Mouse (Mus musculus) testis, adult 2 months (tissue): ENCODE measurements around the gene Tcta. TPM values are rescaled to one million over a fixed set of nuclear protein-coding genes. Genes with fewer than 3 reads are reported as not detected.

ENCODE experiments used
- H3K27ac ChIP-seq: fragments of 200-500 bp; 2 replicates; pipeline ENCODE4 v1.5.1; 2012; ENCODE audit warnings: low read depth, low read length; ENCODE audit not compliant: control insufficient read depth, insufficient read depth
- H3K27me3 ChIP-seq: fragments of 200-500 bp; 2 replicates; pipeline ENCODE4 v1.6.1; 2012; ENCODE audit warnings: mild to moderate bottlenecking, low read length, moderate library complexity; ENCODE audit not compliant: control insufficient read depth, insufficient read depth
- H3K36me3 ChIP-seq: fragments of 200-500 bp; 2 replicates; pipeline ENCODE4 v1.6.1; 2012; ENCODE audit warnings: mild to moderate bottlenecking, low read length; ENCODE audit not compliant: control insufficient read depth, insufficient read depth
- H3K4me1 ChIP-seq: fragments of 200-500 bp; 2 replicates; pipeline ENCODE4 v1.6.1; 2012; ENCODE audit warnings: low read length; ENCODE audit not compliant: control insufficient read depth, insufficient read depth
- H3K4me3 ChIP-seq: fragments of 200-500 bp; 2 replicates; pipeline ENCODE4 v1.5.1; 2012; ENCODE audit warnings: low read depth, mild to moderate bottlenecking, low read length, moderate library complexity, mixed read lengths; ENCODE audit not compliant: control insufficient read depth
- CTCF ChIP-seq: fragments of 200-500 bp; IDR thresholded peaks from 2 replicates; pipeline ENCODE4 v1.5.1; 2012; ENCODE audit warnings: low read depth, mild to moderate bottlenecking, inconsistent platforms, low read length, moderate library complexity; ENCODE audit not compliant: control insufficient read depth, insufficient read depth, insufficient replicate concordance
- POLR2A ChIP-seq: fragments of 200-500 bp; IDR thresholded peaks from 2 replicates; pipeline ENCODE4 v1.6.1; 2012; ENCODE audit warnings: low read depth, mild to moderate bottlenecking, inconsistent platforms, low read length, moderate library complexity; ENCODE audit not compliant: control insufficient read depth
- polyA plus RNA-seq: library from polyadenylated mRNA; depleted of rRNA; stranded (reverse); fragments of >200 nt; gene quantifications from 2 replicates; pipeline ENCODE4 v1.2.3, GENCODE M21; 2012; rRNA removed

Tcta gene
- 40.4 and 42.0 TPM in 2 replicates for polyA plus RNA-seq

DNA sequence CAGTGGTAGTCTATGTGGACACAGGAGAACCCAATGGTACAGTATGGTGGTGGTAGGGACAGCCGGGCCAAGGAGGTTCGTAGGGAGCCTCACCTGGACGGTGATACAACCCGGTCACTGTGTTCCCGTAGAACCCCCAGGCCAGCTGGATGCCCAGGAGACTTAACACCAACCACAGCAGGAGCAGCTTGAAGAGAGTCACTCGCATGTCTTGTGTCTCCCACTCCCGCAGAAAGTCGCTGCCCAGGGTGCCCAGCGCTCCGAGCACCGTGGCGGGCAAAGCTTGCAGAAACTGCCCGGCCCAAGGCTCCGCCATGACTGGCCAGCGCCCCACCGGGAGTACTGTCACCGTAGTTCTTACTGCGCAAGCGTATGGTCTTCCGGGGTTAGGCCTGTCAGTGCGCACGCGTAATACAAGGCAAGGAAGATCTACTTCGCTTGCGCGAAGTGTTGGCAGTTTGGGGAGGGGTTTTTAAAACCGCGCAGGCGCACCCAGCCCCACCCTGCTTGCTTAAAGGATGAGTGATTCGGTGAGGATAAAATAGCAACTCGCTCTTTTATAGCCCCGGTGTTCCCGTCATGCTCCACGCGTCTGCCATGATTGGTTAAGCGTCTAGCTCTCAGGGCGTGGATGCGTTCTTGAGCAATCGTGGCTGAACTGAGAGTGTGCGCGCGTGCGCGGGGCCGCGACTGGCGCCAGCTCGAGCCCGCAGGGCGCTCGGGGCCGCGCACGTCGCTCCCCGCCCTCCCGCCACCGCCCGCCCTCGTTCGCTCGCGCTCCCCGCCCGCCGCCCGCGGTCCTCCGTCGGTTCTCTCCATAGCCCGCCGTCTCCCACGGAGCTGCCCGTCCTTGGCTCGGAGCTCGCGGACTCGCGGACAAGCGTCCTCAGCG is at the start of gene Tcta, which contains the start of gene Rhoa:
Gene Tcta, minus strand, starts transcription at position 532 of the 892 bp plus-strand sequence.
Gene Rhoa, plus strand, starts transcription at position 501 of the 892 bp plus-strand sequence.
- Histone ChIP-seq H3K27ac (peak within 1 kb of the TSS; percentile 99), H3K4me1 (peaks cover 4% of the 10 kb centered on the region), H3K36me3 (peaks cover 1% of the 10 kb centered on the region), H3K4me3 (peak within 1 kb of the TSS; percentile 96), H3K27me3 (no peaks in the 10 kb centered on the region)
- no peak for TF ChIP-seq CTCF
- TF ChIP-seq POLR2A, result peak; percentile 93

DNA sequence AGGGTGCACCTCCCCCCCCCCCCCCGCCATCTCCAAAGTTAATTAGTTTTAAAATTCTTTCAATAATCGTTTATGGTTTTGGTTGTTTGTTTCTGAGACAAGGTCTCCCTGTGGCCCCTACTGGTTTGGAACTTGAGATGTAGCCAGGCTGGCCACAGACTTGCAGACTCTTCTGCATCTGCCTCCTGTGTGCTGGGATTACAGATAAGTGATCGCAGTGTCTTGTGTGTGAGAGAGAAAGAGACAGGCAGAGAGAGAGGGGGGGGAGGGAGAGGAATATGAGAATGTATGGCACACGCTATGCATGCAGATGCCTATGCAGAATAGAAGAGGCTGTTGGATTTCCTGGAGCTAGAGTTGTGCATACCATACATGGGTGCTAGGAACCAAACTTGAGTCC is 43.8 kb upstream of the Tcta start:
- Histone ChIP-seq H3K27me3 (no peaks in the 10 kb centered on the region), H3K27ac (no peak overlapping the region), H3K36me3 (peaks cover 2% of the 10 kb centered on the region; the same call in 1 of the 2 replicates), H3K4me3 (no peak overlapping the region), H3K4me1 (peaks cover 9% of the 10 kb centered on the region)
- TF ChIP-seq POLR2A (no peak), CTCF (no peak)

DNA sequence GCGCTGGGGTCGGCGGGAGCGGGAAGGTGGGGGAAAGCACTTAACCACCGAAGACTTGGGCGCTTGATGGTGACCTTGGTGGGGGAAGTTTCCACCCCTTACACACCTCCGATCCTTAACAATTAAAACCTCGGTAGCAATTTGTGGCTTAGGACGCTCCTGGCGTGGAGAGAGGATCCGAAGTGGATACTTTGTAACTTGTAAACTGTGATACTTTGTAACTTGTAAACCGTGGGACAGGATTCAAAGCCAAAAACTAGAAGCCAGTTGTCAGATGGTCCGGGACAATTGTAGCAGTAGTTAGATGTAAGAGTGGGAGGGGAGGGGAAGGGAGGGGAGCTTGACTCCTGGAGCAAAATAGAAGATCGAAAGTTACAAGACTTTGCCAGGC is 42.3 kb upstream of the Tcta start:
- H3K27ac ChIP-seq, result no peak overlapping the region; the same call in 1 of the 2 replicates
- TF ChIP-seq CTCF, result no peak
- TF ChIP-seq POLR2A, result no peak
- peaks cover 9% of the 10 kb centered on the region for H3K4me1 ChIP-seq
- H3K36me3 ChIP-seq, result peaks cover 2% of the 10 kb centered on the region; the same call in 1 of the 2 replicates
- H3K4me3 ChIP-seq, result peak overlapping the region; percentile 97
- H3K27me3 ChIP-seq, result no peaks in the 10 kb centered on the region

DNA sequence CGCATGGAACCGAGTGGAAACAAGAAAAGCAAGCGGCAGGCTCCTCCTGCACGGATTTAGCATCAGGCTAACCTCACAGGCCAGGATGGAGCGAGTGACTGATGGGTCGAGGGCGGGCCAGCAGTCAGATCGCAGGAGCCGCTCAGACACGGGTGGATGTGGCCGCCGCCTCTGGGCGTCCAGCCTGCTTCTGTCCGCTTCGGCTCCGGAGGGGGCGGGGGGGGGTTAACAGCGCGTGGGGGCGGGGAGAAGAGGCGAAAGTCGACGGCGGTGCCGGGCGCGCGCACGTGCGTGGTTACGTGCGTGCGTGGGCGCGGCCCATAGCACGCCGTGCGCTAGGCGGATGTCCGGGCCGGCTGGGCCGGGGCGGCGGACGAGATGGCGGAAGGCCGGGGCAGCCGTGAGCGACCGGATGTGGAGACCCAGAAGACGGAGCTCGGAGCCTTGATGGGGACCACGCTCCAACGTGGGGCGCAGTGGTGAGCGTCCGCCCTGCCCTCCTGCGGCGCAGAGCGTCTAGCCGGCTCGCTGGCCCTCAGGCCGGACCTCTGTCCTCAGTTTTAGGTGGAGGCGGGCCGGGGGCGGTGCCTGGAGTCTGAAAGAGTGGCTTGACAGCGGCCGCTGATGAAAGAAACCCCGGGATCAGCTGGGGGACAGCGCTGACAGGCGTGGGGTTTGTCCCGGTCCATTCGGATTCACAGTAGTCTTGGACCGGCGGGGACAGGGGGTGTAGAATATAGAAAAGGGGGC is 41.8 kb upstream of the Tcta start, which contains the start of gene Usp4:
Gene Usp4, plus strand, starts transcription at position 314 of the 750 bp plus-strand sequence.
- peak within 1 kb of the TSS; percentile 97 for H3K4me3 ChIP-seq
- peaks cover 2% of the 10 kb centered on the region; the same call in 1 of the 2 replicates for H3K36me3 ChIP-seq
- H3K27me3 ChIP-seq, result no peaks in the 10 kb centered on the region
- TF ChIP-seq POLR2A (peak; percentile 87), CTCF (no peak)
- H3K4me1 ChIP-seq, result peaks cover 9% of the 10 kb centered on the region
- H3K27ac ChIP-seq, result peak within 1 kb of the TSS; percentile 84

DNA sequence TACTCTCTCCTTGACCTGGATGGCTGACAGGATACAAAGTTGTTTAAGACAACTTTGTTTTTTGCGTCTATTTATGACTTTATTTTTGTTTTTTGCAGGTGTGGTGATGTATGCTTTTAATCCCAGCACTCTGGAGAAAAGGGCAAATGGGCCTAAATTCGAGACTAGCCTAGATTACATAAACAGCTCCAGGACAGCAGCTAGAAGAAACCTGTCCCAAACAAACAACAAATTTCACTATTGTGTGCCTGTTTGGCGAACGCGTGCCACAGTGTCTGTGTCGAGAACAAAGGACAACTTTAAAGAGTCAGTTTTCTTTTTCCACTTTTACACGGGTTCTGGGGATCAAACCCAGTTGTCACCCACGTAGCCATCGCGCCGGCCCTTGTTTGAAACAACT is 41.1 kb upstream of the Tcta start:
- no peaks in the 10 kb centered on the region for H3K27me3 ChIP-seq
- peaks cover 2% of the 10 kb centered on the region; the same call in 1 of the 2 replicates for H3K36me3 ChIP-seq
- H3K27ac ChIP-seq, result peak overlapping the region; percentile 73
- no peak for TF ChIP-seq POLR2A
- no peak for TF ChIP-seq CTCF
- H3K4me3 ChIP-seq, result peak overlapping the region; percentile 80
- peaks cover 9% of the 10 kb centered on the region for H3K4me1 ChIP-seq

DNA sequence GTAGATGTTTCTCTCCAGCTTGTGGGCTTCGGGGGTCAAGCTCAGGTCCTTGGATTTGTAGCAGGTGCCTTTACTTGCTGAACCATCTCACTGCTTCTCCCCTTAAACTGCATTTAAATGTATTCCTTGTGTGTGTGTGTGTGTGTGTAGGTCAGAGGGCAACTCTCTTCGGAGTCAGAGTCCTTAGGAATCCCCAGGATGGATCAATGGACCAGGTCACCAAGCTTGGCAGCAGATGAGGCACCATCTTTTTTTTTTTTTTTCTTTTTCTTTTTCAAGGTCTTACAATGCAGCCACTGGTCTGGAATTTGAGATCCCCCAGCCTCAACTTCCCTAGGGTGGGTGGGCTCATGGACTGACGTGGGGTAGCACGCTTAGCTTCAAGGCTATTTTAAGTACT is 38.5 kb upstream of the Tcta start:
- H3K27me3 ChIP-seq, result no peaks in the 10 kb centered on the region
- H3K4me1 ChIP-seq, result peaks cover 15% of the 10 kb centered on the region
- no peak overlapping the region for H3K4me3 ChIP-seq
- no peak for TF ChIP-seq CTCF
- no peak for TF ChIP-seq POLR2A
- H3K27ac ChIP-seq, result no peak overlapping the region
- no peaks in the 10 kb centered on the region for H3K36me3 ChIP-seq

DNA sequence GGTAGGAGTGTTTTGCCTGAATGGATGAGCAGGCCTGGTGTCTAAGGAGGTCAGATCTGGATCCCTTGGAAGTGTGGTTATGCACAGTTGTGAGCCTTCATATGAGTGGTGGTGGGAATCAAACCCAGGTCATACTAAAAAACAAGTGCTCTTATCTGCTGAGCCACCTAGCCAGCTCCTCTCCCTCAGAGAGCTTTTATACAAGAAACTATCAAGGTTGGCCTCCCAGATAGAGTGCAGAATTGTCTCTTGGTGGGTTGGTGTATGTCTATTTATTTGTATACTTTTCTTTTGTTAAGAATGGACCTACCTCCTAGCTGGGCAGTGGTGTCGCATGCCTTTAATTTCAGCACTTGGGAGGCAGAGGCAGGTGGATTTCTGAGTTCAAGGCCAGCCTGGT is 37.9 kb upstream of the Tcta start:
- Histone ChIP-seq H3K36me3 (no peaks in the 10 kb centered on the region), H3K4me3 (no peak overlapping the region), H3K27me3 (no peaks in the 10 kb centered on the region), H3K4me1 (peaks cover 15% of the 10 kb centered on the region), H3K27ac (no peak overlapping the region)
- TF ChIP-seq CTCF (no peak), POLR2A (no peak)
